Mouse (Mus musculus) embryonic facial prominence, embryonic 10.5 days (tissue): ENCODE measurements around the gene BC034090. TPM values are rescaled to one million over a fixed set of nuclear protein-coding genes. Genes with fewer than 3 reads are reported as not detected.
A peak's percentile ranks its signal among the peaks of the same experiment; 100 is the strongest.
"Not testable (repeated sequence)": the region's sequence is repeated elsewhere in the genome, so short reads cannot be mapped to it uniquely, and the experiment has no call there.

Source experiments
- DNase-seq: peaks from one replicate; pipeline ENCODE4 v3.0.0-alpha.2; 2017; ENCODE audit warnings: low spot score
- H3K27ac ChIP-seq: fragments of 300-500 bp; sonication (generic); replicated peaks from 2 replicates; pipeline ENCODE4 v1.5.1; 2016; ENCODE audit warnings: mild to moderate bottlenecking
- H3K27me3 ChIP-seq: fragments of 300-500 bp; sonication (generic); replicated peaks from 2 replicates; pipeline ENCODE4 v1.6.1; 2016; ENCODE audit warnings: low read depth, mild to moderate bottlenecking; ENCODE audit not compliant: poor library complexity, severe bottlenecking
- H3K36me3 ChIP-seq: fragments of 300-500 bp; sonication (generic); replicated peaks from 2 replicates; pipeline ENCODE4 v1.6.1; 2016; ENCODE audit warnings: mild to moderate bottlenecking, moderate library complexity
- H3K4me1 ChIP-seq: fragments of 300-500 bp; sonication (generic); 2 replicates; pipeline ENCODE4 v1.6.1; 2016
- H3K4me3 ChIP-seq: fragments of 300-500 bp; sonication (generic); 2 replicates; pipeline ENCODE4 v1.5.1; 2016; ENCODE audit warnings: mild to moderate bottlenecking, moderate library complexity
- H3K9me3 ChIP-seq: fragments of 300-500 bp; sonication (generic); 2 replicates; pipeline ENCODE4 v1.6.1; 2016; ENCODE audit warnings: mild to moderate bottlenecking
- whole genome bisulfite sequencing: fragments of 180-500 bp; shearing (Covaris S2); methylation state at CpG from one replicate; pipeline ENCODE4 v1.1.7; 2016; 5-methylcytosine and 5-hydroxymethylcytosine counted together
- polyA plus RNA-seq: library from polyadenylated mRNA; unstranded; fragments of >200 nt; fragmentation: Nextera tagmentation; extraction: Ambion mirVana; gene quantifications from 2 replicates; pipeline ENCODE4 v1.2.1, GENCODE M21; 2016

Gene BC034090
- 5.3 and 5.7 TPM in 2 replicates for polyA plus RNA-seq

- H3K27ac ChIP-seq: peak within 1 kb of the TSS; percentile 95
- peaks cover 47% of the 10 kb centered on the region for H3K27me3 ChIP-seq
- DNase-seq: peak; percentile 81
- peaks cover 48% of the 10 kb centered on the region for H3K4me1 ChIP-seq
- 1% methylated on average over 85 of the region's 85 CpGs for WGBS
- H3K9me3 ChIP-seq: no peaks in the 10 kb centered on the region
- H3K4me3 ChIP-seq: peak within 1 kb of the TSS; percentile 74
- peaks cover 25% of the 10 kb centered on the region for H3K36me3 ChIP-seq
These were observed at the start of gene BC034090 for GRCm38 (mm10) chr1:155243797-155244770. TSS of gene BC034090 (minus strand) at chr1:155244444.

- 32% methylated on average over 3 of the region's 3 CpGs for WGBS
- peak; percentile 32 for DNase-seq
- no peak overlapping the region for H3K4me3 ChIP-seq
- no peaks in the 10 kb centered on the region for H3K9me3 ChIP-seq
- no peaks in the 10 kb centered on the region for H3K27me3 ChIP-seq
- H3K36me3 ChIP-seq: peaks cover 12% of the 10 kb centered on the region; the same call in 1 of the 2 replicates
- no peak overlapping the region for H3K27ac ChIP-seq
- no peaks in the 10 kb centered on the region for H3K4me1 ChIP-seq
These were observed 49.2 kb upstream of the BC034090 start for GRCm38 (mm10) chr1:155293446-155293845.

DNA sequence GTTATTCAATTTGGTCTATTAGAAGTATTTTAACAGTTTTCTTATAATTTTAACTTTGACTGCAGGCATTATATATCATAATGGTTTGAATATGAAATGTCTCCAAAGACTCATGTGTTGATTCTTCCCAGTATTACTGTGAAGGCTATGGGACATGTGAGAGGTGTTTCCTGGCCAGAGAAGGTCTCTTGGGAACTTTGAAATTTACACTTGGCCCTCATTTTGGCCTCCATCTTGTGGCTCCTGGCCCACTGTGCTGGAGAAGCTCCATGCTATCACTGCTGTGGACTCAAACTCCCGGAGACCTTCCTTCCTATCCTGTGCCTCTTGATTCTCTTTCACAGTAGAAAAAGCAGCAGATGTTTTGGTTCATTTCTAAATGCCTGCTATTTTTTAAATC lies 45.2 kb upstream of the BC034090 start:
- no peak for DNase-seq
- H3K27me3 ChIP-seq: no peaks in the 10 kb centered on the region
- no peak overlapping the region for H3K4me3 ChIP-seq
- H3K4me1 ChIP-seq: no peaks in the 10 kb centered on the region
- H3K36me3 ChIP-seq: peaks cover 30% of the 10 kb centered on the region
- no peak overlapping the region for H3K27ac ChIP-seq
- H3K9me3 ChIP-seq: no peaks in the 10 kb centered on the region
- WGBS: 94% methylated on average over 1 of the region's 1 CpGs

GRCm38 (mm10) chr1:155288033-155288432 lies 43.8 kb upstream of the BC034090 start:
- peaks cover 32% of the 10 kb centered on the region for H3K36me3 ChIP-seq
- H3K4me3 ChIP-seq: no peak overlapping the region
- no peak overlapping the region for H3K27ac ChIP-seq
- 80% methylated on average over 3 of the region's 3 CpGs for WGBS
- H3K4me1 ChIP-seq: no peaks in the 10 kb centered on the region
- H3K9me3 ChIP-seq: no peaks in the 10 kb centered on the region
- no peak for DNase-seq
- no peaks in the 10 kb centered on the region for H3K27me3 ChIP-seq

DNA sequence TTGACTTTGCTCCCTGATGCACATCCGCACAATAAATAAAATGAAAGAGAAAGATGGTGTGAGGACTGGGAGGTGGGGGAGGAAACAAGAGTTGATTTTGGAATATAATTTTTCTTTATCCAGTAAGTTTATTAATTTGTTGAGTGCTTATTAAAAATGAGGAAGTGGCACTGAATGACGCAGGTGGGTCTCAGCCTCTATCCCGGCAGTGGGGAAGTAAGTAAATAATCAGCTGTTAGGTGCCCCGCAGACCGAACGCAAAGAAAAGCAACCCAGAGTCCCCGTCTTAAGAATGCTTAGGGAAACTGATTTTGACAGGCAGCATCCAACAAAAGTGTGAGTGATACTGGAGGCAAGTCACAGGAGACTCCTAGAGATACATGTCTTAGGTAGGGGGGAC lies 39.6 kb upstream of the BC034090 start:
- WGBS: 90% methylated on average over 7 of the region's 7 CpGs
- Histone ChIP-seq H3K36me3 (peaks cover 24% of the 10 kb centered on the region), H3K4me1 (peaks cover 18% of the 10 kb centered on the region), H3K27ac (no peak overlapping the region), H3K27me3 (no peaks in the 10 kb centered on the region), H3K4me3 (no peak overlapping the region), H3K9me3 (no peaks in the 10 kb centered on the region)
- no peak for DNase-seq

- peaks cover 18% of the 10 kb centered on the region for H3K4me1 ChIP-seq
- H3K27me3 ChIP-seq: no peaks in the 10 kb centered on the region
- H3K9me3 ChIP-seq: no peaks in the 10 kb centered on the region
- H3K4me3 ChIP-seq: no peak overlapping the region
- peak; percentile 75 for DNase-seq
- 57% methylated on average over 18 of the region's 18 CpGs for WGBS
- no peak overlapping the region for H3K27ac ChIP-seq
- H3K36me3 ChIP-seq: peaks cover 4% of the 10 kb centered on the region; the same call in 1 of the 2 replicates
These were observed 37.0 kb upstream of the BC034090 start for GRCm38 (mm10) chr1:155281003-155281793.

- Histone ChIP-seq H3K27ac (no peak overlapping the region), H3K9me3 (no peaks in the 10 kb centered on the region), H3K27me3 (no peaks in the 10 kb centered on the region), H3K4me3 (no peak overlapping the region), H3K4me1 (peaks cover 18% of the 10 kb centered on the region), H3K36me3 (peaks cover 4% of the 10 kb centered on the region; the same call in 1 of the 2 replicates)
- DNase-seq: no peak
- 67% methylated on average over 10 of the region's 10 CpGs for WGBS
These were observed 36.1 kb upstream of the BC034090 start for GRCm38 (mm10) chr1:155280306-155280705.

GRCm38 (mm10) chr1:155276381-155277033 lies 32.3 kb upstream of the BC034090 start:
- peaks cover 17% of the 10 kb centered on the region for H3K4me1 ChIP-seq
- H3K9me3 ChIP-seq: no peaks in the 10 kb centered on the region
- H3K27me3 ChIP-seq: no peaks in the 10 kb centered on the region
- no peak overlapping the region for H3K27ac ChIP-seq
- H3K36me3 ChIP-seq: no peaks in the 10 kb centered on the region
- H3K4me3 ChIP-seq: no peak overlapping the region
- DNase-seq: no peak
- 77% methylated on average over 13 of the region's 13 CpGs for WGBS

- Histone ChIP-seq H3K36me3 (no peaks in the 10 kb centered on the region), H3K4me3 (no peak overlapping the region), H3K4me1 (peaks cover 10% of the 10 kb centered on the region), H3K27me3 (no peaks in the 10 kb centered on the region), H3K27ac (no peak overlapping the region), H3K9me3 (no peaks in the 10 kb centered on the region)
- no peak for DNase-seq
- 86% methylated on average over 4 of the region's 4 CpGs for WGBS
These were observed 31.5 kb upstream of the BC034090 start for GRCm38 (mm10) chr1:155275793-155276192.

- Histone ChIP-seq H3K36me3 (no peaks in the 10 kb centered on the region), H3K27ac (no peak overlapping the region), H3K4me1 (peaks cover 2% of the 10 kb centered on the region), H3K4me3 (no peak overlapping the region), H3K9me3 (no peaks in the 10 kb centered on the region), H3K27me3 (no peaks in the 10 kb centered on the region)
- DNase-seq: no peak
- 86% methylated on average over 3 of the region's 3 CpGs for WGBS
These were observed 30.7 kb upstream of the BC034090 start for GRCm38 (mm10) chr1:155274976-155275375.

GRCm38 (mm10) chr1:155272953-155273352 lies 28.7 kb upstream of the BC034090 start:
- Histone ChIP-seq H3K9me3 (no peaks in the 10 kb centered on the region), H3K4me1 (no peaks in the 10 kb centered on the region), H3K4me3 (no peak overlapping the region), H3K27ac (no peak overlapping the region; the same call in 1 of the 2 replicates), H3K36me3 (no peaks in the 10 kb centered on the region), H3K27me3 (no peaks in the 10 kb centered on the region)
- 91% methylated on average over 4 of the region's 4 CpGs for WGBS
- DNase-seq: no peak

DNA sequence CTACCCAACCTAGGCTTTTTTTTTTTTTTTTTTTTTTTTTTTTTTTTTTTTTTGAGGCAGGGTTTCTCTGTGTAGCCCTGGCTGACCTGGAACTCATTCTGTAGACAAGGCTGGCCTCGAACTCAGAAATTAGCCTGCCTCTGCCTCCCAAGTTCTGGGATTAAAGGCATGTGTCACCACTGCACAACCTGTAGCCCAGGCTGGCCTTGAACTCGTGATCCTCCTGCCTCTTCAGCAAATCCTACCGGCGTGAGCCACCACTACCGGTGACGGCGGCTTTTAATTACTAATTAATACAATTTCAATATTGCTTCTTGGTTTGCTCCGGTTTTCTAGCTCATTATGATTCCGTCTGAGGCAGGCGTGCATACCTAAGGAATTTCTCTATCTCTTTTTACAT lies 18.3 kb upstream of the BC034090 start:
- H3K4me3 ChIP-seq, DNase-seq, H3K9me3 ChIP-seq, H3K27me3 ChIP-seq, H3K27ac ChIP-seq, H3K4me1 ChIP-seq, H3K36me3 ChIP-seq: not testable (repeated sequence)
- 95% methylated on average over 10 of the region's 10 CpGs for WGBS
